Mouse (Mus musculus) testis, adult 2 months (tissue): ENCODE results near the gene Slc23a4.

Experiments used
- CTCF ChIP-seq: fragments of 200-500 bp; IDR thresholded peaks from 2 replicates; pipeline ENCODE4 v1.5.1; 2012; ENCODE audit warnings: low read depth, mild to moderate bottlenecking, inconsistent platforms, low read length, moderate library complexity; ENCODE audit not compliant: control insufficient read depth, insufficient read depth, insufficient replicate concordance
- POLR2A ChIP-seq: fragments of 200-500 bp; IDR thresholded peaks from 2 replicates; pipeline ENCODE4 v1.6.1; 2012; ENCODE audit warnings: low read depth, mild to moderate bottlenecking, inconsistent platforms, low read length, moderate library complexity; ENCODE audit not compliant: control insufficient read depth

DNA sequence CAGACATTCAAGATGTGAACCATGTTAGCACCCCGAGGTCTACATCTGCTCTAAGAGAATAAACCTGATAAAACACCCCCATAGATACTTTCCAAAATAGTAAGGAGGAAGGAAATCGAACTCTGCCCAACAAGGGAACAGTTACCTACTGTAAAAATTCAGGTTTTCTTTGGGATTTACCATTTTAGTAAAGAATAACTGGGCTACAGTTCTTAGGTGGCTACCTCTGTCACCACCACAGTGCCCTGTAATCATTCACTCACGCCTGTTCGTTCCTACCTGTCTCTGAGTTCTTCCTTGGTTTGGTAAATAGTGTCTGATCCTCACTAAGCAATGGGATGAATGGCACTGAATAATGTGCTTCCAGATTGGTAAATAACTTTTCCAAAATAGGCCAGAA is 42.6 kb upstream of the Slc23a4 start:
- TF ChIP-seq CTCF: no peak
- TF ChIP-seq POLR2A: no peak
